Mouse (Mus musculus) kidney, embryonic 16.5 days (tissue): ENCODE results near the gene Cdk4. TPM values are rescaled to one million over a fixed set of nuclear protein-coding genes. Genes with fewer than 3 reads are reported as not detected.

Source experiments
- ATAC-seq: fragments of 200-750 bp; cut with Nextera tagmentation; 2 replicates; pipeline ENCODE4 v1.8.0; 2017; ENCODE audit warnings: moderate TSS enrichment; ENCODE audit not compliant: low FRiP score, low TSS enrichment
- H3K27ac ChIP-seq: fragments of 300-500 bp; sonication (generic); 2 replicates; pipeline ENCODE4 v1.5.1; 2014; ENCODE audit warnings: low read length
- H3K27me3 ChIP-seq: fragments of 300-500 bp; sonication (generic); 2 replicates; pipeline ENCODE4 v1.6.1; 2014; ENCODE audit warnings: low read length, control low read depth, mixed read lengths; ENCODE audit not compliant: insufficient read depth
- H3K36me3 ChIP-seq: fragments of 300-500 bp; sonication (generic); 2 replicates; pipeline ENCODE4 v1.6.1; 2014; ENCODE audit warnings: low read length, control low read depth, mixed read lengths; ENCODE audit not compliant: insufficient read depth
- H3K4me1 ChIP-seq: fragments of 300-500 bp; sonication (generic); 2 replicates; pipeline ENCODE4 v1.6.1; 2014; ENCODE audit warnings: low read length, control low read depth, mixed read lengths; ENCODE audit not compliant: insufficient read depth
- H3K4me2 ChIP-seq: fragments of 300-500 bp; sonication (generic); replicated peaks from 2 replicates; pipeline ENCODE4 v1.6.1; 2014; ENCODE audit warnings: low read depth, low read length
- H3K4me3 ChIP-seq: fragments of 300-500 bp; sonication (generic); 2 replicates; pipeline ENCODE4 v1.5.1; 2014; ENCODE audit warnings: mild to moderate bottlenecking, low read length
- H3K9ac ChIP-seq: fragments of 300-500 bp; sonication (generic); replicated peaks from 2 replicates; pipeline ENCODE4 v1.6.1; 2014; ENCODE audit warnings: low read length
- H3K9me3 ChIP-seq: fragments of 300-500 bp; sonication (generic); 2 replicates; pipeline ENCODE4 v1.6.1; 2016; ENCODE audit warnings: low read length, control low read depth
- WGBS: fragments of 180-500 bp; shearing (Covaris S2); extraction: QIAGEN DNeasy Blood & Tissue Kit; methylation state at CpG from one replicate; pipeline ENCODE4 v1.1.7; 2014; 5-methylcytosine and 5-hydroxymethylcytosine counted together
- polyA plus RNA-seq: library from polyadenylated mRNA; unstranded; fragments of >200 nt; fragmentation: Nextera tagmentation; extraction: Ambion mirVana; gene quantifications from 2 replicates; pipeline ENCODE4 v1.2.1, GENCODE M21; 2015

The Cdk4 gene
- polyA plus RNA-seq, 1 experiment from 2014 or later, result 1,917 TPM

DNA sequence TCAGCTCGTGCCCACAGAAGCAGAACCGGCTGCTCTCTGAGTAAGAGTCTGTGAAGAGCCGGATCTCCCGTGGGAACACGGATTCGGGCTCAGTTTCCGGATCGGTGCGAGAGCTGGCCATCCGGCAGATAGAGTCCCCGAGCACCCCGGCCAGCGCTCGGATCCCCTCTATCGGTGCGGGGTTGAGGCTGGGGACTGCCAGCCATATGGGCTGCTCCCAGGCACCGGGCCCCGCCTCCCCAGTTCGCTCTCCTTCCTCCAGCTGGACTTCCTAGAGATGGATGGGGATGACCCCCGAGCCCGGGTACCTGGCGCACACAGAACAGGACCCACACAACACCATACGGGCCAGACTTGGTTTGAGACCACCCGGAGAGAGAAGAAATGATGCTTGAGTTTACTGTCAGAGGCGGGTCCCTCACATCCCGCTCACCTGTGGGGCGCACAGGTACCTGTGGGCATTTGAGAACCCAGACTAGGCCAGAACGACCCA, 22.0 kb upstream of the Cdk4 start, which contains the start of the genes Mettl1 and Eef1akmt3:
TSS of gene Mettl1 (plus strand) at position 141 of the 493 bp plus-strand sequence.
TSS of gene Eef1akmt3 (minus strand) at position 240 of the 493 bp plus-strand sequence.
- peak; percentile 50 for ATAC-seq
- H3K27ac ChIP-seq, result peak within 1 kb of the TSS; percentile 59
- peaks cover 11% of the 10 kb centered on the region for H3K4me1 ChIP-seq
- WGBS, result under 1% methylated on average over 28 of the region's 28 CpGs
- peaks cover 8% of the 10 kb centered on the region for H3K36me3 ChIP-seq
- no peaks in the 10 kb centered on the region; the same call in 1 of the 2 replicates for H3K27me3 ChIP-seq
- H3K4me2 ChIP-seq, result peak within 1 kb of the TSS; percentile 99
- no peaks in the 10 kb centered on the region for H3K9me3 ChIP-seq
- peak within 1 kb of the TSS; percentile 73 for H3K9ac ChIP-seq
- peak within 1 kb of the TSS; percentile 79 for H3K4me3 ChIP-seq

- Histone ChIP-seq H3K4me3 (peak overlapping the region; percentile 79), H3K4me2 (peak overlapping the region; percentile 99), H3K9me3 (no peaks in the 10 kb centered on the region), H3K9ac (peak overlapping the region; percentile 73), H3K4me1 (peaks cover 11% of the 10 kb centered on the region), H3K27me3 (no peaks in the 10 kb centered on the region; the same call in 1 of the 2 replicates), H3K36me3 (peaks cover 12% of the 10 kb centered on the region), H3K27ac (peak overlapping the region; percentile 59)
- WGBS, result 0% methylated on average over 44 of the region's 44 CpGs
- peak; percentile 83 for ATAC-seq
Observed at GRCm38 (mm10) chr10:127041774-127042338, 21.5 kb upstream of the Cdk4 start.

DNA sequence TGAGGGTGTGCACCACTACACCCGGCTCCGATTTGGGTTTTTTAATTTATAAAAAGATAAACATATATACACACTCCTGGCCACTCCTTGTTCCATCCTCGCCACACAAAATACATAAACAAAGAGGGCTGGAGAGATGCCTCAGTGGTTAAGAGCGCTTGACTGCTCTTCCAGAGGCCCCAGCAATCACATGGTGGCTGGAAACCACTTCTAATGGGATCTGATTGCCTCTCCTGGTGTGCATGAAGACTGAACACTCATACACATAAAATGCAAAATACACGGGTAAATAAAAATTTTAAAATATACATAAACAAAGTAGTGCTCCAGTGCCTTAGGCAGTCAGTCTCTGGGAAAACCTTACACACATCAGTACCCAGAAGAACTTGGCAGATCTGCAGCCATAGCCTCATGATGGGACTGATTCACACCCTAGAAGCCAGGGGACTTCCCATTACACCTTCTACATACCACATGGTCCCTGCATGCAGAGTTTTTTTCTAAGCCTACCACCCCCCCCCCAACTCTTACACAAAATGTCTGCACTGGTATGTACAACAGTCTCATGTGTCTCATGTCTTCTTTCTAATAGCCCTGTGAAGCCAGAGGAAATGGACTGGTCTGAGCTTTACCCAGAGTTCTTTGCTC, 20.7 kb upstream of the Cdk4 start:
- 18% methylated on average over 5 of the region's 5 CpGs for WGBS
- Histone ChIP-seq H3K27ac (peak overlapping the region; percentile 56), H3K9me3 (no peaks in the 10 kb centered on the region), H3K4me3 (peak overlapping the region; percentile 79), H3K36me3 (peaks cover 12% of the 10 kb centered on the region), H3K27me3 (peaks cover 5% of the 10 kb centered on the region), H3K9ac (peak overlapping the region; percentile 73), H3K4me2 (peak overlapping the region; percentile 99), H3K4me1 (peaks cover 11% of the 10 kb centered on the region)
- no peak for ATAC-seq

DNA sequence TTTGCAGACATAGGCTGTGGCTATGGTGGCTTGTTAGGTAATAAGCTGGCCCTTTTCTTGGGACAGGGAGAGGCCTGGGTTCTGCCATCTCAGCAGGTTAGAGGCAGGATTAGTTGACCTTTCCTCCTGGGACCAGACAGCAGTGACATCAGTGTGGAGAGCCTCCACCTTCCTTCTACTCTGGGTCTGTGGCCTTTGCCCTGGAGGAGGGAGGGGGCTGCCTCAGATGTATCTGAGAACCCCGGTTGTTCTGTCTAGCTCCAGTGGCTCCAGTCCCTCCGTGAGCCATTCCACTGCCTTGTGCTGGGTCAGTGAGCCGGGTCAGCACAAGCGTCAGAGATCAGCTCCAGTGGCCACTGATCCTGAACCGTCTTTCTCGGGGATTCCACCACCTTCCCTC, 20.1 kb upstream of the Cdk4 start:
- Histone ChIP-seq H3K9me3 (no peaks in the 10 kb centered on the region), H3K4me2 (no peak overlapping the region), H3K9ac (no peak overlapping the region), H3K4me3 (no peak overlapping the region), H3K36me3 (peaks cover 12% of the 10 kb centered on the region), H3K27me3 (peaks cover 11% of the 10 kb centered on the region), H3K4me1 (peaks cover 11% of the 10 kb centered on the region), H3K27ac (peak overlapping the region; percentile 56)
- 52% methylated on average over 6 of the region's 6 CpGs for WGBS
- ATAC-seq, result peak; percentile 66

GRCm38 (mm10) chr10:127047954-127048353, 15.4 kb upstream of the Cdk4 start, which contains the start of gene Cyp27b1:
Gene Cyp27b1, plus strand, starts transcription at chr10:127048250.
- ATAC-seq, result no peak
- 32% methylated on average over 5 of the region's 5 CpGs for WGBS
- H3K4me2 ChIP-seq, result peak within 1 kb of the TSS; percentile 41
- H3K27me3 ChIP-seq, result peaks cover 47% of the 10 kb centered on the region
- no peak within 1 kb of the TSS for H3K27ac ChIP-seq
- peaks cover 16% of the 10 kb centered on the region for H3K4me1 ChIP-seq
- H3K36me3 ChIP-seq, result peaks cover 12% of the 10 kb centered on the region
- H3K9ac ChIP-seq, result peak within 1 kb of the TSS; percentile 43
- no peaks in the 10 kb centered on the region for H3K9me3 ChIP-seq
- H3K4me3 ChIP-seq, result peak within 1 kb of the TSS; percentile 24

- Histone ChIP-seq H3K9me3 (no peaks in the 10 kb centered on the region), H3K36me3 (peaks cover 12% of the 10 kb centered on the region), H3K4me2 (peak overlapping the region; percentile 41), H3K27me3 (peaks cover 47% of the 10 kb centered on the region), H3K4me3 (peak overlapping the region; percentile 24), H3K27ac (no peak overlapping the region), H3K4me1 (peaks cover 14% of the 10 kb centered on the region), H3K9ac (peak overlapping the region; percentile 43)
- no peak for ATAC-seq
- 3% methylated on average over 35 of the region's 35 CpGs for WGBS
Observed at GRCm38 (mm10) chr10:127048608-127049394, 14.5 kb upstream of the Cdk4 start.

GRCm38 (mm10) chr10:127049395-127050118, 13.8 kb upstream of the Cdk4 start:
- H3K27ac ChIP-seq, result no peak overlapping the region
- H3K9ac ChIP-seq, result no peak overlapping the region
- peaks cover 14% of the 10 kb centered on the region for H3K4me1 ChIP-seq
- ATAC-seq, result peak; percentile 21; the same call in 1 of the 2 replicates
- peaks cover 12% of the 10 kb centered on the region for H3K36me3 ChIP-seq
- WGBS, result 2% methylated on average over 29 of the region's 29 CpGs
- H3K27me3 ChIP-seq, result peaks cover 47% of the 10 kb centered on the region
- peak overlapping the region; percentile 24 for H3K4me3 ChIP-seq
- peak overlapping the region; percentile 41 for H3K4me2 ChIP-seq
- H3K9me3 ChIP-seq, result no peaks in the 10 kb centered on the region

- H3K36me3 ChIP-seq, result peaks cover 6% of the 10 kb centered on the region; the same call in 1 of the 2 replicates
Observed at GRCm38 (mm10) chr10:127050119-127050474, 13.2 kb upstream of the Cdk4 start.

GRCm38 (mm10) chr10:127054646-127055045, 8.7 kb upstream of the Cdk4 start:
- peaks cover 25% of the 10 kb centered on the region for H3K27me3 ChIP-seq
- H3K4me2 ChIP-seq, result no peak overlapping the region
- H3K4me3 ChIP-seq, result no peak overlapping the region
- peaks cover 21% of the 10 kb centered on the region for H3K36me3 ChIP-seq
- H3K4me1 ChIP-seq, result peaks cover 11% of the 10 kb centered on the region
- no peaks in the 10 kb centered on the region for H3K9me3 ChIP-seq
- 66% methylated on average over 4 of the region's 4 CpGs for WGBS
- no peak overlapping the region for H3K9ac ChIP-seq
- H3K27ac ChIP-seq, result no peak overlapping the region
- ATAC-seq, result no peak

More at GRCm38 (mm10) chr10:127050119-127050474, 13.2 kb upstream of the Cdk4 start:
- peaks cover 14% of the 10 kb centered on the region for H3K4me1 ChIP-seq
- no peak overlapping the region for H3K4me2 ChIP-seq
- H3K9ac ChIP-seq, result no peak overlapping the region
- H3K4me3 ChIP-seq, result no peak overlapping the region
- H3K27ac ChIP-seq, result no peak overlapping the region
- no peak; the same call in 1 of the 2 replicates for ATAC-seq
- no peaks in the 10 kb centered on the region for H3K9me3 ChIP-seq
- H3K27me3 ChIP-seq, result peaks cover 47% of the 10 kb centered on the region
- WGBS, result 20% methylated on average over 10 of the region's 10 CpGs
